Mouse (Mus musculus): ENCODE results near the gene Gm20388.

GRCm38 (mm10) chr8:120463918-120464584, 553.4 kb downstream of the Gm20388 start:
- TF ChIP-seq POLR2A (IDR thresholded peaks at IDR 0.05; ENCODE audit: low read depth, low read length) (no peak), CTCF (conservative IDR thresholded peaks at IDR 0.05; ENCODE audit: insufficient read depth, insufficient read length, low read depth, low read length) (no peak)

All from kidney, adult 2 months (tissue).